Mouse (Mus musculus) embryo, embryonic 10 days (tissue): ENCODE results near the gene Rfc5.

Source experiments
- DNase-seq: peaks from one replicate; pipeline ENCODE4 v3.0.0-alpha.2; 2015; ENCODE audit warnings: low spot score

Rfc5 gene

GRCm38 (mm10) chr5:117374372-117375049 is 14.3 kb downstream of the Rfc5 start:
- DNase-seq: no peak

- no peak for DNase-seq
Measured at GRCm38 (mm10) chr5:117373418-117373817, 15.4 kb downstream of the Rfc5 start.

- DNase-seq: no peak
Measured at GRCm38 (mm10) chr5:117370592-117370991, 18.3 kb downstream of the Rfc5 start.

GRCm38 (mm10) chr5:117367206-117367605 is 21.6 kb downstream of the Rfc5 start:
- peak; percentile 67 for DNase-seq

GRCm38 (mm10) chr5:117365904-117366561 is 22.8 kb downstream of the Rfc5 start:
- no peak for DNase-seq

- DNase-seq: no peak
Measured at GRCm38 (mm10) chr5:117364821-117365220, 24.0 kb downstream of the Rfc5 start.

- peak; percentile 40 for DNase-seq
Measured at GRCm38 (mm10) chr5:117363066-117363782, 25.6 kb downstream of the Rfc5 start.

GRCm38 (mm10) chr5:117361590-117361989 is 27.3 kb downstream of the Rfc5 start:
- no peak for DNase-seq

GRCm38 (mm10) chr5:117360631-117361541 is 28.0 kb downstream of the Rfc5 start:
- peak; percentile 42 for DNase-seq

GRCm38 (mm10) chr5:117360228-117360515 is 28.7 kb downstream of the Rfc5 start:
- peak; percentile 11 for DNase-seq

- no peak for DNase-seq
Measured at GRCm38 (mm10) chr5:117359497-117360227, 29.2 kb downstream of the Rfc5 start.

GRCm38 (mm10) chr5:117358725-117359124 is 30.1 kb downstream of the Rfc5 start:
- peak; percentile 79 for DNase-seq

- DNase-seq: no peak
Measured at GRCm38 (mm10) chr5:117358248-117358630, 30.6 kb downstream of the Rfc5 start.

GRCm38 (mm10) chr5:117357478-117358247 is 31.2 kb downstream of the Rfc5 start:
- peak; percentile 47 for DNase-seq

GRCm38 (mm10) chr5:117357129-117357477 is 31.7 kb downstream of the Rfc5 start, which contains the start of gene Wsb2:
Gene Wsb2, plus strand, starts transcription at chr5:117357304.
- peak; percentile 66 for DNase-seq

GRCm38 (mm10) chr5:117356365-117357128 is 32.3 kb downstream of the Rfc5 start:
- DNase-seq: peak; percentile 52

- no peak for DNase-seq
Measured at GRCm38 (mm10) chr5:117355648-117356303, 33.1 kb downstream of the Rfc5 start.

- no peak for DNase-seq
Measured at GRCm38 (mm10) chr5:117354121-117354520, 34.7 kb downstream of the Rfc5 start.

- peak; percentile 77 for DNase-seq
Measured at GRCm38 (mm10) chr5:117348279-117348678, 40.6 kb downstream of the Rfc5 start.
